Mouse (Mus musculus): Measurements from ENCODE around the gene Vipr1. TPM values are rescaled to one million over a fixed set of nuclear protein-coding genes. Genes with fewer than 3 reads are reported as not detected.

Vipr1 gene
- polyA plus RNA-seq, 1 experiment from 2014 or later, result 0.51 TPM

DNA sequence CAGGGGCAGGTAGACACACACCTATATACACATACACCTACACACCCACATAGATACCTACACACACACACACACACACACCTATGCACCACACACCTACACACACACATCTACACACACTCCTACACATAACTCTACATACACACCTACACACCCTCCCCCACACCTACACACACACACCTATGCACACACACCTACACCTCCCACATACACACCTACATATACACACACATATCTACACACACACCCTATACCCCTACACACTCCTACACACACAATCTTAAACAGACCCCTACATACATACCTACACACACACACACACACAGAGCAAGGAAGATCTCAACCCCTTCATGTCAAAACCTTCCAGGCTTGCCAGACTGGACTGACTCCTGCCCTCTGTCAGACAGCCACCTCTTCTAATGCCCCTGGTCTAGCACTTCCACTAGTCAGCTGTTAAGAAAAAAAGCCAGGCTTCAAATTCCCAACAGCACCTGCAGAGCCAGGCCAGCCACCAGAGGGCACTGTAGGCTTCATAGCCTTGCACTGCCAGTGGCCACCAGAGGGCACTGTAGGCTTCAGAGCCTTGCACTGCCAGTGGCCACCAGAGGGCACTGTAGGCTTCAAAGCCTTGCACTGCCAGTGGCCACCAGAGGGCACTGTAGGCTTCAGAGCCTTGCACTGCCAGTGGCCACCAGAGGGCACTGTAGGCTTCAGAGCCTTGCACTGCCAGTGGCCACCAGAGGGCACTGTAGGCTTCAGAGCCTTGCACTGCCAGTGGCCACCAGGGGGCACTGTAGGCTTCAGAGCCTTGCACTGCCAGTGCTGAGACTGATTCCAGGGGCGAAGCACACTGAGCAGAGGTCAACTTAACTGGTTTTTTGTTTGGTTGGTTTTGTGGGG lies 54.9 kb downstream of the Vipr1 start:
- H3K9ac ChIP-seq (ENCODE audit: low read length), result no peak overlapping the region
- no peak overlapping the region for H3K4me2 ChIP-seq (replicated peaks; ENCODE audit: low read depth)
- H3K4me3 ChIP-seq (ENCODE audit: low read depth, low read length), result no peak overlapping the region
- no peak overlapping the region for H3K27ac ChIP-seq (replicated peaks)
- no peak for TF ChIP-seq EP300 (optimal IDR thresholded peaks at IDR 0.05)
- TF ChIP-seq CTCF (IDR thresholded peaks at IDR 0.05; ENCODE audit: low read depth), result peak; percentile 98
- H3K36me3 ChIP-seq (ENCODE audit: control insufficient read depth, insufficient read depth, low read length), result peaks cover 3% of the 10 kb centered on the region; the same call in 1 of the 2 replicates
- no peaks in the 10 kb centered on the region for H3K27me3 ChIP-seq (ENCODE audit: control insufficient read depth, insufficient read depth, low read length)
- no peaks in the 10 kb centered on the region for H3K4me1 ChIP-seq (replicated peaks; ENCODE audit: control insufficient read depth, insufficient read depth)
- 96% methylated on average over 1 of the region's 1 CpGs for WGBS
- peak; percentile 60 for DNase-seq (ENCODE audit: low spot score)
- H3K9me3 ChIP-seq (ENCODE audit: control insufficient read depth, low read length), result no peaks in the 10 kb centered on the region
- ATAC-seq (ENCODE audit: low FRiP score, low TSS enrichment), result peak; percentile 76

DNA sequence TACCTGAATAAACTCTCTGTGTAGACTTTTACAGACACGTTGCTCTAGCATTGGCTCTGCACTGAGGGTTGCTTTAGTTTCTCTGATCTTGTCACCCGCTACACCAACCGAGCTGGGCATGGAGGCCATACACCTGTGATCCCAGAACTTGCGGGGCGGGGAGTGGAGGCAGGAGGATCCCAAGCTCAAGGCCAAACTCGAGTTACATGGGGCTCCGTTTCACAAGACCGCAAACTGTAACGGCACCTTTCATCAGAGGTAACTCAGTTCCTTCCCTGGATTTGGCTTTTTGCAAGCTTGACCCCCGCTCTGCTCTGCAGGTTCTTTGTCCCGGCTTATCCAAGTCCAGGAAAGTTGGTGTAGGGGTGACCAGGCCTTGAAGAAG lies 61.7 kb downstream of the Vipr1 start:
- 37% methylated on average over 11 of the region's 11 CpGs for WGBS

GRCm38 (mm10) chr9:121704646-121705625 lies 62.4 kb downstream of the Vipr1 start, which contains the start of gene Sec22c:
Sec22c (minus strand) TSS chr9:121705490.
- peak; percentile 92 for DNase-seq (ENCODE audit: low spot score)
- WGBS, result 1% methylated on average over 63 of the region's 69 CpGs
- Histone ChIP-seq H3K36me3 (ENCODE audit: control insufficient read depth, insufficient read depth, low read length) (no peaks in the 10 kb centered on the region), H3K4me1 (replicated peaks; ENCODE audit: control insufficient read depth, insufficient read depth) (peaks cover 6% of the 10 kb centered on the region), H3K9me3 (ENCODE audit: control insufficient read depth, low read length) (no peaks in the 10 kb centered on the region), H3K27me3 (ENCODE audit: control insufficient read depth, insufficient read depth, low read length) (no peaks in the 10 kb centered on the region), H3K4me3 (ENCODE audit: low read depth, low read length) (peak within 1 kb of the TSS; percentile 81), H3K27ac (replicated peaks) (peak within 1 kb of the TSS; percentile 87), H3K4me2 (replicated peaks; ENCODE audit: low read depth) (peak within 1 kb of the TSS; percentile 80), H3K9ac (ENCODE audit: low read length) (peak within 1 kb of the TSS; percentile 74)
- ATAC-seq (ENCODE audit: low FRiP score, low TSS enrichment), result peak; percentile 95
- TF ChIP-seq CTCF (IDR thresholded peaks at IDR 0.05; ENCODE audit: low read depth), result peak; percentile 32; the same call in 1 of the 2 replicates
- TF ChIP-seq EP300 (optimal IDR thresholded peaks at IDR 0.05), result no peak

More for the DNA sequence above, 61.7 kb downstream of the Vipr1 start:
- Histone ChIP-seq H3K9me3 (ENCODE audit: control insufficient read depth, low read length) (no peaks in the 10 kb centered on the region), H3K4me2 (replicated peaks; ENCODE audit: low read depth) (peak overlapping the region; percentile 80), H3K27me3 (ENCODE audit: control insufficient read depth, insufficient read depth, low read length) (no peaks in the 10 kb centered on the region), H3K27ac (replicated peaks) (peak overlapping the region; percentile 87; the same call in 1 of the 2 replicates), H3K9ac (ENCODE audit: low read length) (peak overlapping the region; percentile 74), H3K36me3 (ENCODE audit: control insufficient read depth, insufficient read depth, low read length) (no peaks in the 10 kb centered on the region), H3K4me1 (replicated peaks; ENCODE audit: control insufficient read depth, insufficient read depth) (peaks cover 4% of the 10 kb centered on the region), H3K4me3 (ENCODE audit: low read depth, low read length) (peak overlapping the region; percentile 81)
- no peak for TF ChIP-seq EP300 (optimal IDR thresholded peaks at IDR 0.05)
- TF ChIP-seq CTCF (IDR thresholded peaks at IDR 0.05; ENCODE audit: low read depth), result no peak
- DNase-seq (ENCODE audit: low spot score) (no peak), ATAC-seq (ENCODE audit: low FRiP score, low TSS enrichment) (no peak)

DNA sequence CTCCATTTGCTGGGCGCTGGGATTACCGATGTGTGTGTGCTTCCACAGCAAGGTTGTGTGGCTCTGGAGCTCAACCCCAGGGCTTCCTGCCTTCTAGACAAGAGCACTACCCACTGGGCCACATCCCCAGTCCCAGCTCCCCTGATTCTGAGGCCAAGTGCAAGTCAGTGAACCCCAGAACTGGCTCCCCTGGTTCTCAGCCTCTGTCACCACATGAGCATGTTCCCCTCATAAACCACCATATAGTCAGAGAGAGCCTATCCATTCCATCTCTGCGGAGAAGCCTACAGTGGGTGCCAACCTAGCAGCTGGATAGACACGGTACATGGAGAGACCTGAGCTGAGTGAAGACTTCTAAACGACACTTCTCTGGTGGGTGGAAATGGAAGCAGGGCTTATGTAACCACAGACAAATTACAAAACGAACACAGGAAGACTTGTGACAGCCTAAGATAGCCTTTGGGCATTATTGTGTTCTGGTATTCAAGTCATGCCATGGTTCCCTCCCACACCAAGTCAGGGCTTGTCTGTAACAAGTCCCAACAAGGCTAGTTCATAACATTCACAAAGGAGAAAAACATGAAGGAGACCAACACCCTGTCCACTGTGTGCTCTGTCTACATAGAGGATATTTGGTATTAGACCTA lies 63.6 kb downstream of the Vipr1 start:
- Histone ChIP-seq H3K4me2 (replicated peaks; ENCODE audit: low read depth) (no peak overlapping the region), H3K36me3 (ENCODE audit: control insufficient read depth, insufficient read depth, low read length) (no peaks in the 10 kb centered on the region), H3K27ac (replicated peaks) (no peak overlapping the region), H3K4me3 (ENCODE audit: low read depth, low read length) (no peak overlapping the region), H3K4me1 (replicated peaks; ENCODE audit: control insufficient read depth, insufficient read depth) (peaks cover 6% of the 10 kb centered on the region), H3K9me3 (ENCODE audit: control insufficient read depth, low read length) (no peaks in the 10 kb centered on the region), H3K9ac (ENCODE audit: low read length) (no peak overlapping the region), H3K27me3 (ENCODE audit: control insufficient read depth, insufficient read depth, low read length) (no peaks in the 10 kb centered on the region)
- ATAC-seq (ENCODE audit: low FRiP score, low TSS enrichment), result no peak
- DNase-seq (ENCODE audit: low spot score), result peak; percentile 7
- 77% methylated on average over 6 of the region's 6 CpGs for WGBS
- TF ChIP-seq EP300 (optimal IDR thresholded peaks at IDR 0.05) (no peak), CTCF (IDR thresholded peaks at IDR 0.05; ENCODE audit: low read depth) (no peak)

GRCm38 (mm10) chr9:121707801-121708200 lies 65.3 kb downstream of the Vipr1 start:
- no peaks in the 10 kb centered on the region for H3K9me3 ChIP-seq (ENCODE audit: control insufficient read depth, low read length)
- H3K27ac ChIP-seq (replicated peaks), result no peak overlapping the region
- no peaks in the 10 kb centered on the region for H3K36me3 ChIP-seq (ENCODE audit: control insufficient read depth, insufficient read depth, low read length)
- 43% methylated on average over 6 of the region's 6 CpGs for WGBS
- H3K9ac ChIP-seq (ENCODE audit: low read length), result no peak overlapping the region
- DNase-seq (ENCODE audit: low spot score) (no peak), ATAC-seq (ENCODE audit: low FRiP score, low TSS enrichment) (no peak)
- no peak overlapping the region for H3K4me2 ChIP-seq (replicated peaks; ENCODE audit: low read depth)
- H3K4me1 ChIP-seq (replicated peaks; ENCODE audit: control insufficient read depth, insufficient read depth), result peaks cover 6% of the 10 kb centered on the region
- TF ChIP-seq CTCF (IDR thresholded peaks at IDR 0.05; ENCODE audit: low read depth), result no peak
- no peak for TF ChIP-seq EP300 (optimal IDR thresholded peaks at IDR 0.05)
- no peak overlapping the region for H3K4me3 ChIP-seq (ENCODE audit: low read depth, low read length)
- no peaks in the 10 kb centered on the region for H3K27me3 ChIP-seq (ENCODE audit: control insufficient read depth, insufficient read depth, low read length)

All from stomach, postnatal 0 days (tissue).